Mouse (Mus musculus) intestine, embryonic 14.5 days (tissue): ENCODE measurements at regions not wholly inside any gene's neighbourhood (a gene's known extent, or its start where the extent isn't known, plus 50 kb on each side); places are given as distances from the start of the nearest gene placed in this dataset.
"Not testable (repeated sequence)": the region's sequence is repeated elsewhere in the genome, so short reads cannot be mapped to it uniquely, and the experiment has no call there.

Experiments used
- ATAC-seq: fragments of 200-750 bp; cut with Nextera tagmentation; replicated peaks from 2 replicates; pipeline ENCODE4 v1.8.0; 2017; ENCODE audit warnings: low read depth, moderate number of reproducible peaks, moderate TSS enrichment, moderate library complexity; ENCODE audit not compliant: low FRiP score, low TSS enrichment
- DNase-seq: peaks from one replicate; pipeline ENCODE4 v3.0.0-alpha.2; 2018; ENCODE audit warnings: low spot score
- H3K27ac ChIP-seq: fragments of 300-500 bp; sonication (generic); 2 replicates; pipeline ENCODE4 v1.5.1; 2014; ENCODE audit warnings: low read depth, mild to moderate bottlenecking, control low read depth
- H3K27me3 ChIP-seq: fragments of 300-500 bp; sonication (generic); replicated peaks from 2 replicates; pipeline ENCODE4 v1.6.1; 2014; ENCODE audit warnings: low read length, control low read depth; ENCODE audit not compliant: control insufficient read depth, insufficient read depth
- H3K36me3 ChIP-seq: fragments of 300-500 bp; sonication (generic); 2 replicates; pipeline ENCODE4 v1.6.1; 2014; ENCODE audit warnings: low read length, control low read depth; ENCODE audit not compliant: control insufficient read depth, insufficient read depth
- H3K4me1 ChIP-seq: fragments of 300-500 bp; sonication (generic); replicated peaks from 2 replicates; pipeline ENCODE4 v1.6.1; 2014; ENCODE audit warnings: low read length, control low read depth, mixed read lengths; ENCODE audit not compliant: control insufficient read depth, insufficient read depth
- H3K4me2 ChIP-seq: fragments of 300-500 bp; sonication (generic); 2 replicates; pipeline ENCODE4 v1.6.1; 2014; ENCODE audit warnings: low read length
- H3K4me3 ChIP-seq: fragments of 300-500 bp; sonication (generic); 2 replicates; pipeline ENCODE4 v1.5.1; 2014; ENCODE audit warnings: low read depth, low read length, control low read depth, mixed read lengths
- H3K9ac ChIP-seq: fragments of 300-500 bp; sonication (generic); 2 replicates; pipeline ENCODE4 v1.6.1; 2014; ENCODE audit warnings: mild to moderate bottlenecking, low read length
- H3K9me3 ChIP-seq: fragments of 300-500 bp; sonication (generic); 2 replicates; pipeline ENCODE4 v1.6.1; 2016; ENCODE audit warnings: low read length, control low read depth; ENCODE audit not compliant: control insufficient read depth
- WGBS: fragments of 180-500 bp; shearing (Covaris S2); extraction: QIAGEN DNeasy Blood & Tissue Kit; methylation state at CpG from one replicate; pipeline ENCODE4 v1.1.7; 2014; 5-methylcytosine and 5-hydroxymethylcytosine counted together

GRCm38 (mm10) chr17:47249176-47249575, 119.5 kb upstream of the Mrps10 start:
- no peaks in the 10 kb centered on the region; the same call in 1 of the 2 replicates for H3K4me1 ChIP-seq
- H3K36me3 ChIP-seq = 0 out of 2 replicates have a peak, but pooled peaks cover 4% of the 10 kb centered on the region
- no peak overlapping the region for H3K27ac ChIP-seq
- WGBS = 87% methylated on average over 9 of the region's 9 CpGs
- no peaks in the 10 kb centered on the region for H3K9me3 ChIP-seq
- H3K9ac ChIP-seq = no peak overlapping the region
- DNase-seq (no peak), ATAC-seq (no peak)
- H3K4me3 ChIP-seq = no peak overlapping the region
- no peaks in the 10 kb centered on the region for H3K27me3 ChIP-seq
- no peak overlapping the region for H3K4me2 ChIP-seq

GRCm38 (mm10) chr17:47248053-47248452, 120.6 kb upstream of the Mrps10 start:
- no peak for DNase-seq
- Histone ChIP-seq H3K9ac (no peak overlapping the region), H3K36me3 (0 out of 2 replicates have a peak, but pooled peaks cover 12% of the 10 kb centered on the region), H3K27ac (no peak overlapping the region), H3K4me2 (no peak overlapping the region), H3K27me3 (no peaks in the 10 kb centered on the region), H3K4me1 (no peaks in the 10 kb centered on the region; the same call in 1 of the 2 replicates), H3K9me3 (no peaks in the 10 kb centered on the region), H3K4me3 (no peak overlapping the region)
- 77% methylated on average over 3 of the region's 3 CpGs for WGBS
- ATAC-seq = no peak

GRCm38 (mm10) chr17:47247516-47247915, 121.2 kb upstream of the Mrps10 start:
- Histone ChIP-seq H3K9ac (no peak overlapping the region), H3K27ac (no peak overlapping the region), H3K4me1 (no peaks in the 10 kb centered on the region; the same call in 1 of the 2 replicates), H3K27me3 (no peaks in the 10 kb centered on the region), H3K4me3 (no peak overlapping the region), H3K4me2 (no peak overlapping the region), H3K36me3 (0 out of 2 replicates have a peak, but pooled peaks cover 13% of the 10 kb centered on the region), H3K9me3 (no peaks in the 10 kb centered on the region)
- DNase-seq (no peak), ATAC-seq (no peak)
- WGBS = 76% methylated on average over 5 of the region's 5 CpGs

GRCm38 (mm10) chr17:47246605-47247004, 122.1 kb upstream of the Mrps10 start:
- Histone ChIP-seq H3K27me3 (no peaks in the 10 kb centered on the region), H3K4me2 (no peak overlapping the region), H3K4me3 (no peak overlapping the region), H3K36me3 (0 out of 2 replicates have a peak, but pooled peaks cover 13% of the 10 kb centered on the region), H3K4me1 (no peaks in the 10 kb centered on the region; the same call in 1 of the 2 replicates), H3K27ac (no peak overlapping the region), H3K9me3 (no peaks in the 10 kb centered on the region), H3K9ac (no peak overlapping the region)
- no peak for ATAC-seq
- no peak for DNase-seq
- 93% methylated on average over 8 of the region's 8 CpGs for WGBS

GRCm38 (mm10) chr17:47245635-47246034, 123.1 kb upstream of the Mrps10 start:
- ATAC-seq (no peak), DNase-seq (no peak)
- Histone ChIP-seq H3K9me3 (no peaks in the 10 kb centered on the region), H3K4me1 (no peaks in the 10 kb centered on the region; the same call in 1 of the 2 replicates), H3K27ac (no peak overlapping the region), H3K4me3 (no peak overlapping the region), H3K27me3 (no peaks in the 10 kb centered on the region), H3K9ac (no peak overlapping the region), H3K4me2 (no peak overlapping the region), H3K36me3 (0 out of 2 replicates have a peak, but pooled peaks cover 13% of the 10 kb centered on the region)
- 92% methylated on average over 9 of the region's 9 CpGs for WGBS

GRCm38 (mm10) chr17:47239086-47239485, 129.6 kb upstream of the Mrps10 start:
- ATAC-seq (no peak), DNase-seq (no peak)
- H3K27me3 ChIP-seq = no peaks in the 10 kb centered on the region
- H3K9me3 ChIP-seq = no peaks in the 10 kb centered on the region
- no peak overlapping the region for H3K9ac ChIP-seq
- no peak overlapping the region for H3K4me3 ChIP-seq
- no peak overlapping the region for H3K4me2 ChIP-seq
- H3K36me3 ChIP-seq = peaks cover 30% of the 10 kb centered on the region
- H3K27ac ChIP-seq = no peak overlapping the region
- 94% methylated on average over 4 of the region's 4 CpGs for WGBS
- H3K4me1 ChIP-seq = no peaks in the 10 kb centered on the region

GRCm38 (mm10) chr17:47237881-47238280, 130.8 kb upstream of the Mrps10 start:
- H3K27me3 ChIP-seq, DNase-seq, H3K4me1 ChIP-seq, ATAC-seq, H3K4me2 ChIP-seq, H3K4me3 ChIP-seq, H3K9me3 ChIP-seq, H3K27ac ChIP-seq, H3K9ac ChIP-seq: not testable (repeated sequence)
- peaks cover 21% of the 10 kb centered on the region for H3K36me3 ChIP-seq
- WGBS = 99% methylated on average over 3 of the region's 3 CpGs

GRCm38 (mm10) chr17:47234343-47234742, 134.3 kb upstream of the Mrps10 start:
- WGBS = 82% methylated on average over 11 of the region's 11 CpGs
- DNase-seq (no peak), ATAC-seq (no peak)
- Histone ChIP-seq H3K27ac (no peak overlapping the region), H3K4me1 (no peaks in the 10 kb centered on the region), H3K4me3 (no peak overlapping the region), H3K9me3 (no peaks in the 10 kb centered on the region), H3K36me3 (peaks cover 45% of the 10 kb centered on the region), H3K27me3 (no peaks in the 10 kb centered on the region), H3K9ac (no peak overlapping the region), H3K4me2 (no peak overlapping the region)

GRCm38 (mm10) chr17:47233003-47233678, 135.5 kb upstream of the Mrps10 start:
- no peak overlapping the region for H3K27ac ChIP-seq
- no peaks in the 10 kb centered on the region for H3K27me3 ChIP-seq
- H3K9ac ChIP-seq = no peak overlapping the region
- H3K4me2 ChIP-seq = no peak overlapping the region
- peaks cover 42% of the 10 kb centered on the region for H3K36me3 ChIP-seq
- H3K4me1 ChIP-seq = no peaks in the 10 kb centered on the region
- no peak overlapping the region for H3K4me3 ChIP-seq
- no peak for DNase-seq
- ATAC-seq = peak; percentile 47; the same call in 1 of the 2 replicates
- 49% methylated on average over 8 of the region's 8 CpGs for WGBS
- H3K9me3 ChIP-seq = no peaks in the 10 kb centered on the region
